Mouse (Mus musculus) frontal cortex, postnatal 10 days (tissue): ENCODE measurements around the gene Adad1.
A peak's percentile ranks its signal among the peaks of the same experiment; 100 is the strongest.

ENCODE experiments used
- DNase-seq, 2 experiments: peaks; one replicate each; pipeline ENCODE4 v3.0.0; 2022; ENCODE audit warnings: low spot score in 2 of 2, mixed read lengths in 1 of 2

Adad1 gene

GRCm38 (mm10) chr3:37063406-37063805 lies at the start of gene Adad1:
Gene Adad1 (plus strand): TSS chr3:37063527.
- DNase-seq, result no peak

- no peak for DNase-seq
Measured at GRCm38 (mm10) chr3:37037979-37038378, 25.3 kb upstream of the Adad1 start.

- DNase-seq, result no peak
Measured at GRCm38 (mm10) chr3:37039811-37040210, 23.5 kb upstream of the Adad1 start.

DNA sequence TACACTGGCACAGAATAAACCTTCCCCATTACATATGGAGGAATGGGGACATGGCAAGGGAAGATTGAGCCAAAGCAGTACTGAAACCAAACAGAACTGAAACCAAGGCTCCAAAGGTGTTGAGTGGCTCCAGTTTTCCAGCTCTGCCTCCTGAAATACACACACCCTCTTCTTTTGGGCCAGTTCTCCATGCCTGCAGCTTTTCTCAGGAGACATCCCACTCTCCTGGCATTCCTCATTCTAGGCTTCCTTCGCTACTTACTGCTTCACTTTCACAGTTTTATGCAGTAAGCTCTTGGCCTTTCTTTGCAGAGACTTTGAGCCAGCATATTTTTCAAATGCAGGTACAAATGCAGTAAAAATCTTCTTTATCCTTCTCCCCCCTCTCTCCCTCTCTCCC lies 11.8 kb upstream of the Adad1 start:
- DNase-seq, result no peak

- peak in 1 of 2 experiments; percentile 42 for DNase-seq
Measured at GRCm38 (mm10) chr3:37073211-37073610, 9.9 kb downstream of the Adad1 start.

DNA sequence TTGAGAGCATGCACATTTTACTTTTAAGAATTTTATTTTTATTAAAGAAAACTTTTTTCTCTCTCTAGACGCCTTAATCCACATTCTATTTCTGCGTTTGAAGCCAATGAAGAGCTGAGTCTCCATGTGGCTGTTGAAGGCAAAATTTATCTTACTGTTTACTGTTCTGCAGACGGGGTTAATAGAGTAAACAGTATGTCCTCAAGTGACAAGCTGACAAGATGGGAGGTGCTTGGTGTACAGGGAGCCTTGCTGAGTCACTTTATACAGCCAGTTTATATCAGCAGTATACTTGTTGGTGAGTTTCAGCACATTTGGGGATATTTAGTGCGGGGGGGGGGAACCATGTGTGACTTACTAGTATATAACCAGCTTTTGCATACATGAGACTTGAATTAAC lies 21.5 kb downstream of the Adad1 start:
- no peak for DNase-seq

GRCm38 (mm10) chr3:37090721-37091120 lies 27.4 kb downstream of the Adad1 start:
- DNase-seq, result no peak

DNA sequence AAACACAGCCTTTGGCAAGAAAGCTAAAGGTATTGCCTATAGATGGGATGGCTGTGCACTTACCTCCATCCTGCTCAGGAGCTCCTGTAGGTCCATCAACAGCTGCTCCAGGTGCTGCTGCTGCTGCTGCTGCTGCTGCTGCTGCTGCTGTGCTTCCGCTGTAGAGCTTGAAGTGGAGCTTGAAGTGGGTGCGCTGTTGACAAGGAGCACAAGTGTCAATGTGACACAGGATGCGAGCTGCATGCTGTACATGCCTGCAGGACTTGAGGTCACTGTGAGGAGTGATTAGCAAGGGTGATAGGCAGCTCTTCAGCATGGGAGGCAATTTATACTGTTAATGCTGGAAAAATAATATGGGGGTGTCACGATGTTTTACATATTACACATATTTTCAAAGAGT lies 62.3 kb downstream of the Adad1 start, which contains the start of gene Il2:
Gene Il2 (minus strand): TSS at position 305 of the 400 bp plus-strand sequence.
- no peak for DNase-seq

GRCm38 (mm10) chr3:37126162-37126561 lies 62.8 kb downstream of the Adad1 start:
- DNase-seq, result no peak

GRCm38 (mm10) chr3:37128269-37128668 lies 64.9 kb downstream of the Adad1 start:
- DNase-seq, result no peak

GRCm38 (mm10) chr3:37129063-37129462 lies 65.7 kb downstream of the Adad1 start:
- no peak for DNase-seq

GRCm38 (mm10) chr3:37137231-37137630 lies 73.9 kb downstream of the Adad1 start:
- no peak for DNase-seq

GRCm38 (mm10) chr3:37139192-37139591 lies 75.9 kb downstream of the Adad1 start:
- no peak for DNase-seq

GRCm38 (mm10) chr3:37140168-37140906 lies 77.0 kb downstream of the Adad1 start:
- DNase-seq, result no peak

- DNase-seq, result no peak
Measured at GRCm38 (mm10) chr3:37141827-37142226, 78.5 kb downstream of the Adad1 start.

- DNase-seq, result no peak
Measured at GRCm38 (mm10) chr3:37144979-37145378, 81.7 kb downstream of the Adad1 start.

DNA sequence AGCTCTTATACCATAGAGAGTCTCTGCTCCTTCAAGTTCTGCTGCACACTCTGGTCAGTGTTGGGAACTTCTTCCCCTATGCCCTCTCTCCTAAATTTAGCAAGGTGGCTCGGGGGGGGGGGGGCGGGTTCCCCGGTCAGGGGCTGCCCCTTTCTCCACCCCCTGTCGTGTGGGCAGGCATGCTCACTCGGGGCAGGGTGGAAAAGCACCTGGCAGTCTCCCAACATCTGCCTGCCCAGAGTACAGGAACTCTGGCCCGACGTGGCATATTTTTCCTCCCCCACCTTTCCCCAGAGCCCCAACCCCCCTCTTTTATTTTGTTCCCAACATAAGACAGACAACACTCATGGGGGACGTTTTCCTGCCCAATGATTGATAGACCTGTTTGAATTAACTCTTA lies 83.1 kb downstream of the Adad1 start:
- no peak for DNase-seq

DNA sequence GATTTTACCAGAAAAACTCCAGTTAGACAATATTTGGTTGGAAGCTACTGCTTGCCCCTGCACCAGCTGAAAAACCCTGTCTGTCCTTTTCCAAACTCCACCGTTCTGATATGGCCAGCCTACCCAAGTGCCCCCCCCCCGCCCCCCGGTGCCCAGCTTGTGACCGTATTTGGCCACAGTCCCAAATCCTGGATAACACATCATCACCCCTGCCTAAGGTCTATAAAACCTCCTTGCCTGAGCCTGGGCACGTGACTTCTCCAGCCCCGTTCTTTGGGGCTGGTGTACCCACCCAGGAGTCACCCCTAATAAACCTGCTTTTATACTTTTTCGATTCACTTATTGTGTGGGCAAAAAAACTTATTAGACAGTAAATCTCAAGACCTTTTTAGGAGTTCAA lies 83.5 kb downstream of the Adad1 start:
- DNase-seq, result no peak

DNA sequence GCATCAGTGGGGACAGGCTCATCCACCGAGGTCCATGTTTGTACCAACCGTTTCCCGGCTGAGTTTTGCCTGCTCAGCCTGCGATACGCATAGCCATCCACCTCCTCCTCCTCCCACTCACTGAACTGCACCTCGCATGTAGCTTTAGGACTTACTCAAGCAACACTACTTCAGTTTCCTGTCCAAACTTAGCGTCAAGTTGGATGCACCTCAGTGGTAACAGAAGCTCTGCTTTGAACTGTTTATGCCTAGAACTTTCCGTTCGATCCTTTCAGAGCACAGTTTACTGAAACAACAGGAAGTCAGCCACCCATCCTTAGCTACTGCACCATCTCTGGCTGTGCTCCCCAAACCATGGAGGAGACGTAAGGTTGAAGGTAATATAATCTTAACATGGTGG lies 88.9 kb downstream of the Adad1 start:
- DNase-seq, result no peak

DNA sequence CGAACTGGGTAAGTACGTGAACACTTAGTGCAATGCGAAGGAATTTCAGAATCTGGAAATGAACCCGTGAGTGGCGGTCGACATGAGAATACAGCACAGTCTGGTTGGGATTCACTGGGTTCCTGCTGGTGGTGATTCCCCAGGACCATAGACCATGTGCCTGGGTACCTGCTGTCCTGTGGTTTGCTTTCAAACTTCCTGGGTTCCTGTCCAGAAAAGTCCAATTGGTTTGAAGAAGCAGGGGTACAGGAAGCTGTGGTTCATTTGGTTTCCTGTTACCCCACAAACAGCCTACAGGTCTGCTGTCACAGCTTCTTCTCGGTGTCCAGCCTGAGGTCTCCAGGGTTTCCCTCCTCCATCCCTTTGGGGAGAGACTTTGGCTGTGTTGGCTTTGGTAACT lies 89.7 kb downstream of the Adad1 start:
- no peak for DNase-seq

GRCm38 (mm10) chr3:37154396-37154795 lies 91.1 kb downstream of the Adad1 start:
- no peak for DNase-seq

DNA sequence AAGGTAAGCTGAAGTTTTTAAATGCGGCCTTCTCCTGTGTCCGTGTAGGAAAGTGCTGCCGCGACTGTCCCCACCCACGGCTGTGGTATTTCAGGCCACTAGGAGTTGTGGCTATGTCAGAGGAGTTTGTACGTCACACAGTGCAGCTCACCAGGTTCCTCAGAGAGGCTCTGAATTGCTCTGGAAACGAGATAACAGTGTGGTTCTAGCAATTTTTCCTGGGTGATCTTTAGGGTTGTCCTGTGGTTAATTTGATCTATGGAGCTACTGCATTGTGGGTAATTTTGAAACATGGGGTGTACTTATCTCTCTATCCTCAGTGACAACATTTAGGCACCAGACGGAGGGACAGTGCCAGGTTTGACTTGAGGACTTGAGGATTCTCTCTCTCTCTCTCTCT lies 93.8 kb downstream of the Adad1 start:
- DNase-seq, result no peak

DNA sequence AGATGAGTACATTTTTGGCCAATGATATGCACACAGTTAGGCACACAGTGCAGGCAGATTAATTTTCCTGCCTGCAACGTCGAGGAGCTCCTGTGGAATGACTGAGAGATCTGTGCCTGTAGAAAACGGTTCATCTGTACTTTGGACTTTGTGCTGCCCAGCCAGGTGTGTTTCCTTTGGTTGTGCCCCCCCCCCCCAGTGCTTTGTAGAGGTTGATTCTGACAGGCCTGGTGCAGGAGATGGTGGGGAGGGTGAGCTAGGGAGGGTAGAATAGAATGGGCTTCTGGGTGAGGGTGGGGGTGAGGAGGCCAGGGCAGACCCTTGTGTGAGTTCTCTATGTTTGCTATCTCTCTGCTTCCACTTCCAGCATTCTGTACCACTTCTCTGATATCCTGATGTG lies 94.9 kb downstream of the Adad1 start:
- DNase-seq, result no peak

GRCm38 (mm10) chr3:37161096-37161495 lies 97.8 kb downstream of the Adad1 start:
- no peak for DNase-seq
